Mouse (Mus musculus): ENCODE results near the gene Dnah17. TPM values are rescaled to one million over a fixed set of nuclear protein-coding genes. Genes with fewer than 3 reads are reported as not detected.

The Dnah17 gene
- total RNA-seq, 1 experiment = 0.40 TPM

DNA sequence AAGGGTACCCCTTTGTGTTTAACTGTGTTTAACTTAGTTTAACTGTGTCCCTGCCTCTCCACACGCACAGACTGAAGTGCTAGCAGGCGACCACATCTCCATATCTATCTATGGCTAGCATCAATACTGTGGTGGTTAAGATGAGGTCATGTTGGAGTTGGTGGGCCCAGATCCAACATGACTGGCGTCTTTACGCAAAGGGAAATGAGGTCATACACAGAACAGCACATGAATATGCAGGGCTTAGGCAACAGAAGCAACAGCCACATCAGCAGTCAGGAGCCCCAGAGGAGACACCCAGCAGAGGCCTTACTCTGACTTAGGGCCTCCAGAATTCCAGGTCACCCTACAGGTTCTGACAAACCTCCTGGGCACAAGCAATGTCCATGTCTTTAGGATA is 22.5 kb upstream of the Dnah17 start:
- H3K9ac ChIP-seq (ENCODE audit: insufficient read depth, low read depth, low read length, poor library complexity, severe bottlenecking) = no peak overlapping the region
- no peaks in the 10 kb centered on the region for H3K9me3 ChIP-seq (ENCODE audit: control insufficient read depth, insufficient read depth, low read depth, low read length)
- DNase-seq (ENCODE audit: low read depth, low spot score) = no peak
- no peaks in the 10 kb centered on the region for H3K36me3 ChIP-seq (ENCODE audit: control insufficient read depth, insufficient read depth, low read length, poor library complexity, severe bottlenecking)
- in situ Hi-C loops (cut with MboI; ENCODE audit: low sequenced_read_pairs in 2 of 2, unreplicated experiment in 2 of 2) = no loop called here
- TF ChIP-seq HCFC1 (IDR thresholded peaks at IDR 0.05; ENCODE audit: borderline replicate concordance, insufficient read depth, low read length) = no peak
- no peak for TF ChIP-seq CHD2 (IDR thresholded peaks at IDR 0.05; ENCODE audit: low read depth, low read length)
- TF ChIP-seq ZC3H11A (IDR thresholded peaks at IDR 0.05; ENCODE audit: borderline replicate concordance, low read depth, low read length) = no peak
- no peak for TF ChIP-seq MAFK (IDR thresholded peaks at IDR 0.05; ENCODE audit: insufficient read depth, low read depth, low read length)
- TF ChIP-seq ZNF384 (IDR thresholded peaks at IDR 0.05; ENCODE audit: low read depth, low read length) = no peak
- H3K4me1 ChIP-seq (ENCODE audit: control insufficient read depth in 2 of 2, insufficient read depth in 2 of 2, low read length in 2 of 2, poor library complexity in 1 of 2) = no peaks in the 10 kb centered on the region
- no peak overlapping the region for H3K27ac ChIP-seq (ENCODE audit: insufficient read depth, low read depth, low read length, poor library complexity, severe bottlenecking)
- no peak overlapping the region for H3K4me3 ChIP-seq (ENCODE audit: insufficient read depth in 1 of 2, low read depth in 1 of 2, low read length in 2 of 2, poor library complexity in 1 of 2, severe bottlenecking in 1 of 2)

- no peak overlapping the region for H3K4me3 ChIP-seq (ENCODE audit: insufficient read depth in 1 of 2, low read depth in 1 of 2, low read length in 2 of 2, poor library complexity in 1 of 2, severe bottlenecking in 1 of 2)
- H3K27ac ChIP-seq (ENCODE audit: insufficient read depth, low read depth, low read length, poor library complexity, severe bottlenecking) = no peak overlapping the region
- no peak for TF ChIP-seq ZNF384 (IDR thresholded peaks at IDR 0.05; ENCODE audit: low read depth, low read length)
- no peak for TF ChIP-seq CHD2 (IDR thresholded peaks at IDR 0.05; ENCODE audit: low read depth, low read length)
- no peak for TF ChIP-seq ZC3H11A (IDR thresholded peaks at IDR 0.05; ENCODE audit: borderline replicate concordance, low read depth, low read length)
- TF ChIP-seq HCFC1 (IDR thresholded peaks at IDR 0.05; ENCODE audit: borderline replicate concordance, insufficient read depth, low read length) = no peak
- TF ChIP-seq MAFK (IDR thresholded peaks at IDR 0.05; ENCODE audit: insufficient read depth, low read depth, low read length) = no peak
- H3K36me3 ChIP-seq (ENCODE audit: control insufficient read depth, insufficient read depth, low read length, poor library complexity, severe bottlenecking) = no peaks in the 10 kb centered on the region
- H3K9me3 ChIP-seq (ENCODE audit: control insufficient read depth, insufficient read depth, low read depth, low read length) = no peaks in the 10 kb centered on the region
- no peak overlapping the region for H3K9ac ChIP-seq (ENCODE audit: insufficient read depth, low read depth, low read length, poor library complexity, severe bottlenecking)
- in situ Hi-C loops (cut with MboI; ENCODE audit: low sequenced_read_pairs in 2 of 2, unreplicated experiment in 2 of 2) = no loop called here
- no peak for DNase-seq (ENCODE audit: low read depth, low spot score)
- H3K4me1 ChIP-seq (ENCODE audit: control insufficient read depth in 2 of 2, insufficient read depth in 2 of 2, low read length in 2 of 2, poor library complexity in 1 of 2) = no peaks in the 10 kb centered on the region
Measured at GRCm38 (mm10) chr11:118151423-118152180, 21.2 kb upstream of the Dnah17 start.

DNA sequence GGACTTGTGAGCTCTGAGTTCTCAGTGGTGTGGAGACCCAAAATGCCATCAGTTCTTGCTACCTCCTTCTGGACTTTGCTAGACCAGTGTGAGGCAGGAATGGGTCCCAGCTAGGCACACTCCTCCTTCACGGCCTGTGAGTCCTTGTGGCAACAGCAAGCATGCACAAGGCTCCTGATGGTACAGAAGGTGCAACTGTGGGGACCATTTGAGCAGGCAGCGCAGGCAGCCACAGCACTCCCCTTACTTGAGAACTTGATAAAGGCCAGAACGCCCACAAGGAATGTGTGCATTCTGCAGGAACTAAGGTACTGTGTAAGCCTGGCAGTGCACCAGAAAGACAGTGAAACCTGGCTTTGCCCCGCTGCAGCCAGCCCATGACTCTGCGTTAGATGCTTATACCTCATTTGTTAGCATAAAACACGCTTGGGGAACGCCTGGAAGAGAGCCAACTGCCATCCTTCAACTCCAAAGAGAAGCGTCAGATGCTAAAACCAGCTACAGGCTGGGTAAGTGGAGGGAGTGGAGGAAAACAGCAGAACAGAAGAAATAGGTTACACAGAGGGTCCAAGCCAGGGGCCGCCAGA is 19.8 kb upstream of the Dnah17 start:
- H3K9me3 ChIP-seq (ENCODE audit: control insufficient read depth, insufficient read depth, low read depth, low read length) = no peaks in the 10 kb centered on the region
- no peak overlapping the region for H3K4me3 ChIP-seq (ENCODE audit: insufficient read depth in 1 of 2, low read depth in 1 of 2, low read length in 2 of 2, poor library complexity in 1 of 2, severe bottlenecking in 1 of 2)
- H3K4me1 ChIP-seq (ENCODE audit: control insufficient read depth in 2 of 2, insufficient read depth in 2 of 2, low read length in 2 of 2, poor library complexity in 1 of 2) = no peaks in the 10 kb centered on the region
- H3K27ac ChIP-seq (ENCODE audit: insufficient read depth, low read depth, low read length, poor library complexity, severe bottlenecking) = no peak overlapping the region
- in situ Hi-C loops (cut with MboI; ENCODE audit: low sequenced_read_pairs in 2 of 2, unreplicated experiment in 2 of 2) = no loop called here
- DNase-seq (ENCODE audit: low read depth, low spot score) = no peak
- no peaks in the 10 kb centered on the region for H3K36me3 ChIP-seq (ENCODE audit: control insufficient read depth, insufficient read depth, low read length, poor library complexity, severe bottlenecking)
- TF ChIP-seq HCFC1 (IDR thresholded peaks at IDR 0.05; ENCODE audit: borderline replicate concordance, insufficient read depth, low read length) (no peak), ZNF384 (IDR thresholded peaks at IDR 0.05; ENCODE audit: low read depth, low read length) (no peak), CHD2 (IDR thresholded peaks at IDR 0.05; ENCODE audit: low read depth, low read length) (no peak), MAFK (IDR thresholded peaks at IDR 0.05; ENCODE audit: insufficient read depth, low read depth, low read length) (no peak), ZC3H11A (IDR thresholded peaks at IDR 0.05; ENCODE audit: borderline replicate concordance, low read depth, low read length) (no peak)
- H3K9ac ChIP-seq (ENCODE audit: insufficient read depth, low read depth, low read length, poor library complexity, severe bottlenecking) = no peak overlapping the region

- Histone ChIP-seq H3K36me3 (ENCODE audit: control insufficient read depth, insufficient read depth, low read length, poor library complexity, severe bottlenecking) (no peaks in the 10 kb centered on the region), H3K9ac (ENCODE audit: insufficient read depth, low read depth, low read length, poor library complexity, severe bottlenecking) (no peak overlapping the region), H3K27ac (ENCODE audit: insufficient read depth, low read depth, low read length, poor library complexity, severe bottlenecking) (no peak overlapping the region), H3K4me3 (ENCODE audit: insufficient read depth in 1 of 2, low read depth in 1 of 2, low read length in 2 of 2, poor library complexity in 1 of 2, severe bottlenecking in 1 of 2) (no peak overlapping the region), H3K4me1 (ENCODE audit: control insufficient read depth in 2 of 2, insufficient read depth in 2 of 2, low read length in 2 of 2, poor library complexity in 1 of 2) (peaks cover 0 to 2% of the 10 kb centered on the region in 2 experiments; a peak in 1 of 4 replicates), H3K9me3 (ENCODE audit: control insufficient read depth, insufficient read depth, low read depth, low read length) (no peaks in the 10 kb centered on the region)
- TF ChIP-seq MAFK (IDR thresholded peaks at IDR 0.05; ENCODE audit: insufficient read depth, low read depth, low read length) = no peak
- TF ChIP-seq CHD2 (IDR thresholded peaks at IDR 0.05; ENCODE audit: low read depth, low read length) = no peak
- no peak for TF ChIP-seq ZC3H11A (IDR thresholded peaks at IDR 0.05; ENCODE audit: borderline replicate concordance, low read depth, low read length)
- no peak for TF ChIP-seq HCFC1 (IDR thresholded peaks at IDR 0.05; ENCODE audit: borderline replicate concordance, insufficient read depth, low read length)
- TF ChIP-seq ZNF384 (IDR thresholded peaks at IDR 0.05; ENCODE audit: low read depth, low read length) = no peak
- no peak for DNase-seq (ENCODE audit: low read depth, low spot score)
- in situ Hi-C loops (cut with MboI; ENCODE audit: low sequenced_read_pairs in 2 of 2, unreplicated experiment in 2 of 2) = no loop called here
Measured at GRCm38 (mm10) chr11:118147877-118148637, 17.6 kb upstream of the Dnah17 start.

Data from ES-E14 (cell line).